Mouse (Mus musculus): ENCODE measurements around the gene Card10. TPM values are rescaled to one million over a fixed set of nuclear protein-coding genes. Genes with fewer than 3 reads are reported as not detected.
"Not testable (repeated sequence)": the region's sequence is repeated elsewhere in the genome, so short reads cannot be mapped to it uniquely, and the experiment has no call there.

Gene Card10
- polyA plus RNA-seq (2015; fragmentation: Nextera tagmentation; extraction: Ambion mirVana) = 1.8 and 2.2 TPM in 2 replicates

GRCm38 (mm10) chr15:78802776-78803391, at the start of gene Card10:
Gene Card10 (minus strand): TSS chr15:78803042.
- Histone ChIP-seq H3K27me3 (ENCODE audit: control insufficient read depth, insufficient read depth, low read depth, low read length) (peaks cover 31% of the 10 kb centered on the region), H3K27ac (ENCODE audit: low read length) (no peak within 1 kb of the TSS)

DNA sequence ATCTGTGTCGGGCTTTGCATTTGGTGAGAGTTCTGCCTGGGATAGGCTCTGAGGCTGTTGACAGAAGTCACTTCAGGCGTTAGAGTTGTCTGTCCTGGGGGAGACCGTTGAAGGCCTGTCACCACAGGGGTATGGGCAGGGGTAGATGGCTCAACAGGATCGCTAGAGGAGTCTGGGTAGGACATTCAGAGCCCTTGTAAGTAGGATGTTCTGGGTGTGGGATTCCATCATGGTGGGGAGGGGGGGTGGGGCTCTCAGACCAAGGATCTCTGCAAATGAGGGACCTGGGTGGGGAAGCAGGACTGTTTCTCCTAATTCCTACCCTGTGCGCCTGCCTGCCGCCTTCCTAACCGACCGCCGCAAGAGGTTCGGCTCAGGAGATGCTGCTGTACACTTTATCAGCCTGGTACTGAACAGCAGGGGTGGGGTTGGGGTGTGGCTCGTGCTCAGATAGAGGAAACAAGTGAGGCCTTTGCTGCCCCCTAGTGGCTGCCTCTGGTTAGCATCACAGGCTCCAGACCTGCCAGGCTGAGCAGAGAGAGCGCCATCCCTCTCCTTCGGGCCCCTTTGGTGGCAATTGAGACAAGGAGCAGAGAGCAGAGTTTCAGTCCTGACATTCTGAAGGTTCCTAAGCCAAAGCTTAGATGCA, 48.8 kb upstream of the Card10 start:
- WGBS = 17% methylated on average over 13 of the region's 13 CpGs
- Histone ChIP-seq H3K36me3 (ENCODE audit: control insufficient read depth, insufficient read depth, low read length) (no peaks in the 10 kb centered on the region), H3K4me1 (ENCODE audit: control insufficient read depth, insufficient read depth, low read length) (no peaks in the 10 kb centered on the region), H3K27ac (ENCODE audit: low read length) (no peak overlapping the region), H3K9me3 (replicated peaks; ENCODE audit: control insufficient read depth, low read length, poor library complexity, severe bottlenecking) (no peaks in the 10 kb centered on the region), H3K4me2 (ENCODE audit: low read length) (peak overlapping the region; percentile 23; the same call in 1 of the 2 replicates), H3K9ac (ENCODE audit: low read depth, low read length) (no peak overlapping the region), H3K27me3 (ENCODE audit: control insufficient read depth, insufficient read depth, low read depth, low read length) (no peaks in the 10 kb centered on the region), H3K4me3 (ENCODE audit: low read depth, low read length) (no peak overlapping the region)
- peak; percentile 70 for ATAC-seq

More at GRCm38 (mm10) chr15:78802776-78803391, at the start of gene Card10:
- no peaks in the 10 kb centered on the region for H3K9me3 ChIP-seq (replicated peaks; ENCODE audit: control insufficient read depth, low read length, poor library complexity, severe bottlenecking)
- no peaks in the 10 kb centered on the region for H3K36me3 ChIP-seq (ENCODE audit: control insufficient read depth, insufficient read depth, low read length)
- peaks cover 15% of the 10 kb centered on the region for H3K4me1 ChIP-seq (ENCODE audit: control insufficient read depth, insufficient read depth, low read length)
- H3K4me2 ChIP-seq (ENCODE audit: low read length) = peak within 1 kb of the TSS; percentile 80
- peak; percentile 43; the same call in 1 of the 2 replicates for ATAC-seq
- peak within 1 kb of the TSS; percentile 54 for H3K4me3 ChIP-seq (ENCODE audit: low read depth, low read length)
- H3K9ac ChIP-seq (ENCODE audit: low read depth, low read length) = peak within 1 kb of the TSS; percentile 69
- WGBS = under 1% methylated on average over 39 of the region's 70 CpGs

DNA sequence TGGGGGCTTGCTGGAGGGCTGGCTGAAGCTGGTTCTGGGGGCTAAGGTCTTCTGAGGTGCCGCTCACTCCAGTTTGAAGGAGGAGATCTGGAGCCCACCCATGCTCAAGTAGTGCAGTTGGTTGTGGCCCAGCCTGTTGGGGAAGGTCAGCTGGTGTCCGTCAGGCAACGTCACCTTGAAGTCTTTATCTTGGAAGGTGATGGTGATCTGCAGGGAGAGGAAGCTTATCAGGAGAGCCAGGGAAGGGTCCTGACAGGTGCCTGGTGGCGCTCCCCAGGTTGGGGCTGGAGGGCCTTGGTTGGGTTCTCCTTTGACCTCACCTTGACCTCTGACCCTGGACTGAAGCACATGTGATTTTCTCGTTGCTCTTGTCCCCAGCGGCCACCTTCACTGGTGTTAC, 48.1 kb upstream of the Card10 start:
- H3K4me1 ChIP-seq (ENCODE audit: control insufficient read depth, insufficient read depth, low read length) = no peaks in the 10 kb centered on the region
- no peaks in the 10 kb centered on the region for H3K9me3 ChIP-seq (replicated peaks; ENCODE audit: control insufficient read depth, low read length, poor library complexity, severe bottlenecking)
- no peaks in the 10 kb centered on the region for H3K27me3 ChIP-seq (ENCODE audit: control insufficient read depth, insufficient read depth, low read depth, low read length)
- no peak overlapping the region for H3K9ac ChIP-seq (ENCODE audit: low read depth, low read length)
- no peak for ATAC-seq
- WGBS = 76% methylated on average over 6 of the region's 6 CpGs
- H3K4me3 ChIP-seq (ENCODE audit: low read depth, low read length) = no peak overlapping the region
- no peak overlapping the region for H3K27ac ChIP-seq (ENCODE audit: low read length)
- no peak overlapping the region for H3K4me2 ChIP-seq (ENCODE audit: low read length)
- H3K36me3 ChIP-seq (ENCODE audit: control insufficient read depth, insufficient read depth, low read length) = no peaks in the 10 kb centered on the region

- Histone ChIP-seq H3K4me2 (ENCODE audit: low read length) (no peak overlapping the region), H3K36me3 (ENCODE audit: control insufficient read depth, insufficient read depth, low read length) (no peaks in the 10 kb centered on the region), H3K27me3 (ENCODE audit: control insufficient read depth, insufficient read depth, low read depth, low read length) (no peaks in the 10 kb centered on the region), H3K9me3 (replicated peaks; ENCODE audit: control insufficient read depth, low read length, poor library complexity, severe bottlenecking) (no peaks in the 10 kb centered on the region), H3K4me3 (ENCODE audit: low read depth, low read length) (no peak overlapping the region), H3K9ac (ENCODE audit: low read depth, low read length) (no peak overlapping the region), H3K27ac (ENCODE audit: low read length) (no peak overlapping the region), H3K4me1 (ENCODE audit: control insufficient read depth, insufficient read depth, low read length) (no peaks in the 10 kb centered on the region)
- no peak for ATAC-seq
- 73% methylated on average over 15 of the region's 15 CpGs for WGBS
These were observed 47.4 kb upstream of the Card10 start for GRCm38 (mm10) chr15:78850059-78850824.

DNA sequence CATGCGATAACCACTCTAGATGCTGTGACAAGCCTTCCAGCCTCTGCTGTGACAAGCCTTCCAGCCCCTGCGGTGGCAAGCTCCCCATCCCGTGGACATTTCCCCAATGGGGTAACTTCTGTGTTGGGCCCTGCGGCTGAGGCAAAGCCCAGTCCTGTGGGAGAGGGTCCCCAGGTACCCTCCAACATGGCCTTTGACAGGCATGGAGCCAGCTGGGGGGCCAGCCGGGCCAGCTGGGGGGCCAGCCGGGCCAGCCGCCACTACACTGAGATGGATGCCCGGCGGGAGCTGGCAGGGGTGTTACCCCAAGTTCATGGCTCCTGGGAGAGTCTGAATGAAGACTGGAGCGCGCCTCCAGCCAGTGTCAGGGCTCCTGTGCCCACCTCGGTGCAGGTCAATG, 46.6 kb upstream of the Card10 start:
- no peaks in the 10 kb centered on the region for H3K36me3 ChIP-seq (ENCODE audit: control insufficient read depth, insufficient read depth, low read length)
- H3K9ac ChIP-seq (ENCODE audit: low read depth, low read length) = no peak overlapping the region
- no peak overlapping the region for H3K4me2 ChIP-seq (ENCODE audit: low read length)
- 87% methylated on average over 12 of the region's 12 CpGs for WGBS
- no peaks in the 10 kb centered on the region for H3K9me3 ChIP-seq (replicated peaks; ENCODE audit: control insufficient read depth, low read length, poor library complexity, severe bottlenecking)
- H3K27me3 ChIP-seq (ENCODE audit: control insufficient read depth, insufficient read depth, low read depth, low read length) = peaks cover 4% of the 10 kb centered on the region; the same call in 1 of the 2 replicates
- no peak overlapping the region for H3K4me3 ChIP-seq (ENCODE audit: low read depth, low read length)
- no peak for ATAC-seq
- H3K27ac ChIP-seq (ENCODE audit: low read length) = no peak overlapping the region
- H3K4me1 ChIP-seq (ENCODE audit: control insufficient read depth, insufficient read depth, low read length) = peaks cover 4% of the 10 kb centered on the region; the same call in 1 of the 2 replicates

- no peak overlapping the region for H3K9ac ChIP-seq (ENCODE audit: low read depth, low read length)
- H3K9me3 ChIP-seq (replicated peaks; ENCODE audit: control insufficient read depth, low read length, poor library complexity, severe bottlenecking) = no peaks in the 10 kb centered on the region
- no peaks in the 10 kb centered on the region for H3K36me3 ChIP-seq (ENCODE audit: control insufficient read depth, insufficient read depth, low read length)
- 26% methylated on average over 5 of the region's 5 CpGs for WGBS
- H3K4me3 ChIP-seq (ENCODE audit: low read depth, low read length) = no peak overlapping the region
- H3K27me3 ChIP-seq (ENCODE audit: control insufficient read depth, insufficient read depth, low read depth, low read length) = peaks cover 14% of the 10 kb centered on the region
- no peak overlapping the region for H3K27ac ChIP-seq (ENCODE audit: low read length)
- H3K4me1 ChIP-seq (ENCODE audit: control insufficient read depth, insufficient read depth, low read length) = peaks cover 4% of the 10 kb centered on the region; the same call in 1 of the 2 replicates
- ATAC-seq = no peak
- no peak overlapping the region for H3K4me2 ChIP-seq (ENCODE audit: low read length)
These were observed 45.6 kb upstream of the Card10 start for GRCm38 (mm10) chr15:78848467-78848866.

DNA sequence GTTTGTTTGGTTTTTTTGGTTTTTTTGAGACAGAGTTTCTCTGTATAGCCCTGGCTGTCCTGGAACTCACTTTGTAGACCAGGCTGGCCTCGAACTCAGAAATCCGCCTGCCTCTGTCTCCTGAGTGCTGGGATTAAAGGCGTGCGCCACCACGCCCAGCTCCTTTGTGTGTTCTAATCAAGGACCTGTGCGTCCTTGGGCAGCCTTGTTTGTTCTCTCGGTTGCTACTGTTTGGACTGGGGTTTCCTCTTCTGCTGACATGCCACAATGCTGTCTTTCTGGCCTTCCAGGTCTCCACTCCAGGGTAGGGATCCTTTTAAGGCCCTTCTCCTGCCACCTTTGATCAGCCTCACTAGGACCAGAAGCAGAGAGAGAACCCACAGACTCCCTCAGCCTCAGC, 44.0 kb upstream of the Card10 start:
- not testable (repeated sequence) for H3K4me3 ChIP-seq (ENCODE audit: low read depth, low read length); H3K4me2 ChIP-seq (ENCODE audit: low read length); H3K36me3 ChIP-seq (ENCODE audit: control insufficient read depth, insufficient read depth, low read length); H3K27ac ChIP-seq (ENCODE audit: low read length); H3K9me3 ChIP-seq (replicated peaks; ENCODE audit: control insufficient read depth, low read length, poor library complexity, severe bottlenecking); H3K9ac ChIP-seq (ENCODE audit: low read depth, low read length); ATAC-seq
- Histone ChIP-seq H3K27me3 (ENCODE audit: control insufficient read depth, insufficient read depth, low read depth, low read length) (peaks cover 22% of the 10 kb centered on the region), H3K4me1 (ENCODE audit: control insufficient read depth, insufficient read depth, low read length) (peaks cover 14% of the 10 kb centered on the region)
- 88% methylated on average over 7 of the region's 7 CpGs for WGBS

DNA sequence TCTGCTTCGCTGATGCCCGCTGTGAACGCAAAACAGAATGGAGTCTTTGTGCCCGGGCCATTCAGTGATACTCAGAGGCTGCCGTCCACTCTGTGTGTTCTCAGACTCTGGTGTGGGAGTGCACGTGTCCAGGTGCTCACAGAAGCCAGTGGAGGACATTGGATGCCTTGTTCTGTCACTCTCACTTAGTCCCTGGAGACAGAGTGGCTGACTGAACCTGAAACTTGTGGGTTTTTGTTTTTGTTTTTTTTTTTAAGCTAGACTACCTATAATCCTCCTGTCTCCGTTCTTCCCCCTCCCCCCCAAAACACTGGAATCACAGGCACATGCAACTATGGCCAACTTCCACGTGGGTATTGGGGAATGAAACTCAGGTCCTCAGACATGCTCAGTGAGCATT, 43.5 kb upstream of the Card10 start:
- Histone ChIP-seq H3K4me1 (ENCODE audit: control insufficient read depth, insufficient read depth, low read length) (peaks cover 14% of the 10 kb centered on the region), H3K27me3 (ENCODE audit: control insufficient read depth, insufficient read depth, low read depth, low read length) (peaks cover 22% of the 10 kb centered on the region), H3K9me3 (replicated peaks; ENCODE audit: control insufficient read depth, low read length, poor library complexity, severe bottlenecking) (no peaks in the 10 kb centered on the region), H3K4me3 (ENCODE audit: low read depth, low read length) (no peak overlapping the region), H3K4me2 (ENCODE audit: low read length) (no peak overlapping the region), H3K27ac (ENCODE audit: low read length) (no peak overlapping the region), H3K9ac (ENCODE audit: low read depth, low read length) (no peak overlapping the region), H3K36me3 (ENCODE audit: control insufficient read depth, insufficient read depth, low read length) (no peaks in the 10 kb centered on the region)
- no peak for ATAC-seq
- WGBS = 72% methylated on average over 8 of the region's 8 CpGs

DNA sequence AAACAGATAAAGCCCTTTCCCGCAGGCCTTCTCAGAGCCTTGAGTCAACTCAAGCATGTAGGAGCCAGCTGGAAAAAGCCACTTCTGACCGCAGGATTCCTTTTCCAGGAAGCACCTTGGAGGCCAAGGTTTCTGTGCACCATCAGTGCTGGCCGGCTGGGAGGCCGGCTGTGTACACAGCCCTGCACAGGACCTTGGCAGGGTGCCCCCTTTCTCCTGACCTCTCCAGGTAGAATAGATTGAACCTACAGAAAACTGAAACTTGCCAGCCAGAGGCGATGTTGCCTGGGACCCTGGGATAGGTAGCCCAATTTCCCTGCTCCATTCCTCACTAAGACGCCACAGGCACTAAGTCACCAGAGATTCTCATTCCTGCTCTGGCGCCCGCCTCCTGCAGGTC, 43.0 kb upstream of the Card10 start:
- Histone ChIP-seq H3K4me1 (ENCODE audit: control insufficient read depth, insufficient read depth, low read length) (peaks cover 14% of the 10 kb centered on the region), H3K9me3 (replicated peaks; ENCODE audit: control insufficient read depth, low read length, poor library complexity, severe bottlenecking) (no peaks in the 10 kb centered on the region), H3K27me3 (ENCODE audit: control insufficient read depth, insufficient read depth, low read depth, low read length) (peaks cover 22% of the 10 kb centered on the region), H3K9ac (ENCODE audit: low read depth, low read length) (no peak overlapping the region), H3K27ac (ENCODE audit: low read length) (no peak overlapping the region), H3K4me2 (ENCODE audit: low read length) (peak overlapping the region; percentile 17; the same call in 1 of the 2 replicates), H3K4me3 (ENCODE audit: low read depth, low read length) (no peak overlapping the region), H3K36me3 (ENCODE audit: control insufficient read depth, insufficient read depth, low read length) (no peaks in the 10 kb centered on the region)
- ATAC-seq = no peak
- 80% methylated on average over 8 of the region's 8 CpGs for WGBS
